Mouse (Mus musculus): ENCODE data around the gene Dcaf10.
"Not testable (repeated sequence)": the region's sequence is repeated elsewhere in the genome, so short reads cannot be mapped to it uniquely, and the experiment has no call there.

Gene Dcaf10

GRCm38 (mm10) chr4:45393658-45394057 is 51.8 kb downstream of the Dcaf10 start:
- no peak for DNase-seq (ENCODE audit: inconsistent ontology term)

DNA sequence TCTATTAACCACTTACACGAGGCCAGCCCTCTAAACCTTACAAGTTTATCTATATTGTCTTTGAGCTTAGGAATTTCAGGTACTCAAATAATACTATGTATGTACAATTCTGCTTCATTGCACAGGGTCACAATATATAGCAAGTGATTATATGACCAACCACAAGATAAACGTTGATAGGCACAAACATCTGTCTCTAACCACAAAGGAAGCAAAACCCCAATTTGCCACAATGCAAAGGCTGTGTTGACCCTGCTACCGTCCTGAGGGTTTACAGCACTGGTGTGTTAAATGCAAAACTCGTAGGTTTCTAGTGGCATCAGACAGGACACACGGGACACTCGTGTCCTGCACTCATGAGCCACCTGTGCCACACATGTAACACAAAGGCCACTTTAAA is 54.3 kb downstream of the Dcaf10 start:
- not testable (repeated sequence) for DNase-seq (ENCODE audit: inconsistent ontology term)

GRCm38 (mm10) chr4:45398315-45398714 is 56.4 kb downstream of the Dcaf10 start:
- not testable (repeated sequence) for DNase-seq (ENCODE audit: inconsistent ontology term)

DNA sequence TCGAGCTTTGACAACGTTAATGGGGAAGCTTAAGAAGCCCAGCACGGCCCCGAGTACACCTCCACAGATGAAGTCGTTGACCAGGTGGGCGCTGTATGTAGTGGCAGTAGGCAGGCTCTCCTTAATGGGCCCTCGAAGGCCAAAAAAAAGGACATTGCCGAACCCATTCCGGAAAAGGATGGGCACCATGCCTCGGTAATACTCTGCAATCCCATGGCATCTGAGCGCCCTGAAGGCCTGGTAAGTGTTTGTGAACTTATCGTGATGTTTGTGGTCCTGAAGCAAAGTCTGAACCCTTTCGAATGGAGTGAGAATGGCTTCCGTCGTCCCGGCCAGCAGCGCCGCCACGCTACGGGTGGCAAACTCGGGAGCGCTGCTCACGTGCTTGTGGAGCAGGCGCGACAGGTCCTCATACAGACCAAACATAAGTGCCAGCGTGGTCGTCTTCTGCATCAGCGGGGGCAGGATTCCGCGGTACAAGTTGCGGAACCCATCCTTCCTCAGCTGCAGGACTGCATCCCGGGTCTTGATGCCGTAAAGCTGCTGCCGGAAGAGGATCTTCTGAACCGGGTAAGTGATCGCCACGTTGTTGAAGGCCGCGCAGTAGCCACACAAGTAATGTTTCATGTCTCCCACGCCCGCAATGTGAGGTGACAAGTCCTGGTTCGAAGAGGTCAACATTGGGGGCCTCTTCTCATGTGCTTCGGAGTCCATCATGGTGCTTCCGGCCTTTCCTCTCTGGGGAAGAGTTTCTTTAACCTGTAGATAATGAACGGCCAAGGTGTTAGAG is 57.7 kb downstream of the Dcaf10 start:
- DNase-seq (ENCODE audit: inconsistent ontology term) = no peak

DNA sequence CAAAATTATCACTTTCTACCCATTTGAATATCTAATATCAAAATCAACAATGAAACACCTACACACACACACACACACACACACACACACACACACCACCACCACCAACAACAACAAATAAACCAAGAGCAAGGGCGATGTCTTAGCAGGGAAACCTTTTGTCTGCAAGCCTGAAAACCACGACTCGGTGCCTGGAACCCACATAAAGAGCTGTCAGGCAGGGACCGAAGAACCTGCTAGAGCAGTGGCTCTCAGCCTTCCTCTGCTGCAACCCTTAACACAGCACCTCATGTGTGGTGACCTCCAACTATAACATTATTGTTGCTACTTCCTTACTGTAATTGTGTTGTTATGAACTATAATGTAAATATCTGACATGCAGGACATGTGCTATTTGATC is 60.4 kb downstream of the Dcaf10 start:
- no peak for DNase-seq (ENCODE audit: inconsistent ontology term)

DNA sequence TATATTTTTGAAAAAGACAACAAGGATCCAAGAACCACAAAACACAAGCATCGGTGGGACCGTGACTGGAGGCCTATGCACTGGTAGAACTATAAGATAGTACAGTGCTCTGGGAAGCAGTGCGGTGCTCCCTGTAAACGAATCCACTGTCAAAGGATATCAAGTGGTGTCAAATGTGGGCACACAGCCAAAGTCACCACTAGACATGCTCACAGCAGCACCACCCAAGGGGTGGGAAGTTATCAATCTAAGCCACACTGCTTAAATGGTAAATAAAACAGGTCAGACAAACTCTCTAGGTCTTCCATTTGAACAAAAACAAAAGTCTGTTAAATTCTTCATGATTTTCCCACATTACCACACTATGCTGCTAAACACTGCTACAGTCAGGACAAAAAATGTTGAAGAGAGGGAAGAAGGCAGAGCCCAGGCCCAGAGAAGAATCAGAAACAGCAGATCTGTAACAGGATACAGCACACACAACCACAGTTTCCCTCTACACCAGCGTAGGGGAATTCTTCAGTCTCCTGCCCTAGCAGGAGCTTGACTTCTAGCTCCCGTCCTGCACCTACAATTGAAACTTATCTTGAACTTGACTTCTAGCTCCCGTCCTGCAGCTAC is 61.1 kb downstream of the Dcaf10 start:
- DNase-seq (ENCODE audit: inconsistent ontology term) = no peak

DNA sequence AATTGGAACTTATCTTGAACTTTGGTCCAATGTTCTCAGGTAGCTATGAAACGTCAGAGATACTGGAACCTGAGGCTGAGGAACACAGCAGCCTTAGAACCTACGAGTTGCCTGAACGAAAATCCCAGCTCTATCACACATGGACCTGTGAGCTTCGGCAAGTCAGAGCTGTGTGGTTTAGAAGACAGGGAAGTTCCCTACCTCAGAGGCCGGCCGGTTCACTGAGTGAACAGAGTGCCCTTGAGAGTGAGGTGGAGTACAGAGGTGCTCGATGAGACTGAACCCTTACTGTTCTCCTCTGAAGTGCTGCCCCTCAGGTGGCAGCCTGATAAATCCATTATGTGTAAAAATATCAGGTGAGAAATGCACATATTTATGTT is 61.6 kb downstream of the Dcaf10 start:
- DNase-seq (ENCODE audit: inconsistent ontology term) = no peak

GRCm38 (mm10) chr4:45404086-45404485 is 62.2 kb downstream of the Dcaf10 start:
- no peak for DNase-seq (ENCODE audit: inconsistent ontology term)

GRCm38 (mm10) chr4:45405315-45405714 is 63.4 kb downstream of the Dcaf10 start:
- DNase-seq (ENCODE audit: inconsistent ontology term) = no peak

DNA sequence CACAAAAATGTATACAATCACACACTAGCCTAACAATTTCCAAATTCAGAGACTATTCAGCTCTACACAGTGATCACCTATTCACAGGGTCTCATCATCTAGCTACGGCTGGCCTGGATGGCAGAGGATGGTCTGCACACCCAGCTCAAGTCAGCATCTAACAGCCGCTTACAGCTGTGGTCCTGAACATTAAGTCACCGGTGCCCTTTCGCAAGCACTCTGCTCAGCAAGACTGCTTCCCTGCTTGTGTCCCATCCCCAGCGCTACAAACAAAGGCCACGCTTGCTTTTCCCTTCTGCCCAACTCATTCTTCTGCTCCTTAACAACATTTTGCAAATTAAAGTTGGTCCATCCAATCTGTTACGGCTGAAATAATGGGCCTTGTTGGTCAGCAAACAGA is 64.5 kb downstream of the Dcaf10 start:
- no peak for DNase-seq (ENCODE audit: inconsistent ontology term)

GRCm38 (mm10) chr4:45407001-45407702 is 65.3 kb downstream of the Dcaf10 start:
- no peak for DNase-seq (ENCODE audit: inconsistent ontology term)

DNA sequence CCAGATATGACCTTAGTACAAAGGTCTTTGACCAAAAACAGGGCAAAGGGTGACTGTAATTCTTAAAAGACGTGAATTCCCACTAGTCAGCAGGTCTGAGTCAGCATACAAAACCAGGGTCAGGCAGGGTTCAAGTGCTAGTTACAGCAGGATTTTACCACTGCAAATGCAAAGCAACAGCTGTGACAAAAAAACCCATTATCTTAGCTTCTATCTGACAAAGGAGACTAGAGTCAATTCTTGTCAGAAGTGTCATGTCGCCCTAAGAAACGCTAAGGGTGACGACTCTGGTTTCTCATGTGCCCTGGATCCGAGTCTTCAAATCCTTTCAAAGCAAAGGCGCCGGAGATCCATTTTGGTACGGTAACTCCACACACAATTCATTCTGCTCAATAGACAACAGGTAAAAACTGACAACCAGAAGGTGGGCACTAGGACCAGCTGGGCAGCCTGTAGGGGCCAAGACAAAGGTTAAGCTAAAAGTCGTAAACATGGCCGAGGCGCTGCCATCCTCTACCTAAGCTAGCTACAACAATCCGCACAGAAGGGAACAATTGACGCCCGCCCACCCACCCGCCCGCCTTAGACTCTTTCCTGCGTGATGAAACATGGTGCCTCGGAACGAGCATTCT is 65.9 kb downstream of the Dcaf10 start:
- DNase-seq (ENCODE audit: inconsistent ontology term) = peak; percentile 26

DNA sequence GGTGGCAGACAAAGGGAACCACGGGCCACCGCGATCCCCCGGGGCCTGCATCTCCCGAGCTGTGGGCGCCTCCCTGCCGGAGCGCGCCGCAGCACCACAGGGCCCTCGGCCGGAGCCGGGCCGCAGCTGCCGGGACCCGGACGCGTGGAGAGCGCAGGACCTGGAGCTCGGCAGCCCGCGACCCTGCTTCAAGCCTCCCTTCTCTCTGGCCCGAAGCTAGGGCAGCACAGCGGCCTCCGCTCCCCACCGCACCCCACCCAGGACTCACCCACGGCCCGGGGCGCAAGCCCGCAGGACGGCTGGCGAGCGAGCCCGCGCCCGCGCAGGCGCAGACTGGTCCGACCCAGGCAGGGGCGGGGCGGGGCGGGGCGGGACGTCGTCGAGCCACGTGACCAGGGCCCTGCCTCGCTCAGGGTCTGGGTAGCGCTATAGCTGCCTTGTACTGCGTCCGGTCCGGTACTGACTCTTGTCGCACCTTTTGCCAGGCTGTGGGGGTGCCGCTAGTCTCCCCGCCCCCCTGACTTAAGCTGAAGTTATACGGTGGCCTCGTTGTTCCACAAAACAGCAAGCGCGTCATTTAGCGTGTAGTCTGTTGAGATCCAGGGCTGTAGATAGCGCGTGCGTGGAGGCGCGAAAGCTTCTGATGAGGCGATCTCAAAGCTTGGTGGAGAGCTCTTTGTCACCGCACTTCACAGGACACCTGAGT is 66.7 kb downstream of the Dcaf10 start, which contains the start of gene Slc25a51:
Slc25a51 (minus strand) TSS at position 340 of the 706 bp plus-strand sequence.
- DNase-seq (ENCODE audit: inconsistent ontology term) = peak; percentile 94

DNA sequence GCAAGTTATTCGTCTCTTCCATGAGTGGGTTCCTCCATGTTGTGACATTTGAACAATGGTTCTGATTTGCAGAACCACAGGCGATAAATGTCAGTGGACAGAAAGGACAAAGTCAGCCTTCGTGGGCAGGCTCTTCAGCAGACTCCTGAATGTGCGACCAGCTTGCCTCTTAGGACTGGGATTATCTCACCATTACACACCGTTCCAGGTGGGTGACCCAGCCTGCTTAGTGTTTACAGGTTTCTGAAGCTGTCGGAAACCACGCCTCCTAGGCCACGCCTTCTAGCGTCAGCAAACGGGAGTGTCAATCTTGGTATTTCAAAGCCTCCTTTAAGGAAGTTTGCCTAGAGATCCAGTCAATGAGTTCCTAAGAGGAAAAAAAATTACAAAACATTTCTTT is 67.4 kb downstream of the Dcaf10 start:
- DNase-seq (ENCODE audit: inconsistent ontology term) = no peak

DNA sequence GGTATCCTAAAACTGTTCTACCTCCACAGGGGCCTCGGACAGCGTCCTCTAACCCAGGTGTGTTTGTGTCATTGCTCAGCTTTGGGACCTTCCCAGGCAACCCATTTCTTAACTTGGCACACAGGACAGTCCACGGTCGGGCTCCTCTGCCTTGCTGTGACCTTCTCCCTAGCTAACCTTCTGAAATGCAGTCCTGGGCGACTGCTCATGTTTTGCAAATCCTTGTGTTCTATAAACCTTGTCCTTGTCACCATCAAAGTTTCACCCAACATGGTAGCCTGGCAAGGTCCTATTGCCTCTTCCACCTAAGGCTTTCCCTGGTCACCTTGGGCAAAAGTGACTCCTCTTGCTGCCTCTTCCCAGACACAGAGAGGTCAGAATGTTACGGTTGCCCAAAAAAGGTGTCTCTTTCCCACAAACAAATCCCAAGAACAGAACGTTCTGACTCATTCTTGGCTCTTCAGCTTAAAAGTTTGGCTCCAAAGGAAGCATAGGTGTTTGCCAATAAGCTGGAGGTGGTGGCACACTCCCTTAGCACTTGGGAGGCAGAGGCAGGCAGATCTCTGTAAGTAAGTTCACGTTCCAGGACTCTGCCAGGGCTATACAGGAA is 69.4 kb downstream of the Dcaf10 start:
- no peak for DNase-seq (ENCODE audit: inconsistent ontology term)

- DNase-seq (ENCODE audit: inconsistent ontology term) = no peak
Measured at GRCm38 (mm10) chr4:45412433-45413192, 70.7 kb downstream of the Dcaf10 start.

DNA sequence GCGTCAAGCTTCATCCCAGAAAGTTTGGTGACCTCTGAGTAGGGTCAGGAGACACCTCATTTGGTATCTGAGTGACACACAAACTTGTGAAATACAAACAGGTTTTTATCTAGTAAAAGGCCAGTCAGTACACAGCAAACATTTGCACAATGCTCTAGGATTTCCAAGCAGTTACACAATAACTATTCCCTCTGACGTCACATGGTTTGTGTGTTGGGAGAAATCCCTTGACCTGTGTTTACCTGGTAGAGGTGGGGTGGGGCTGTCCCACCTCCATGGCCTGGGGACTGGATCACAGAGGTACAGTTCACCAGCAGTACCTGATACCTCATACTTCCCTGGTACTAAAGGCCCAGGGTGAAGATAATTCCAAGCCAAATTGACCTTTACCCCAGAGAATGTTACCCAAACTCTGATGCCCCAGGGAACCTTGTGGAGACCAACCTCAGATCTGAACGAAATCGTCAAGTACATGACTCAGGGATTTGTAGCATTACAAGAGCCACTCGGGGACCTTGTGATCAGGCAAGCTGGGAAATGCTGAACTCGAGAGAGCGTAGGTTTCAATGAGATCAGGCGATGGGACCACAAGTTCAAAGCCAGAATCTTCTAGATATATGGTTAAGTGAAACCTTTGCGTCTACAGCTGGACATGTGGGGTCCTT is 71.9 kb downstream of the Dcaf10 start:
- DNase-seq (ENCODE audit: inconsistent ontology term) = no peak

DNA sequence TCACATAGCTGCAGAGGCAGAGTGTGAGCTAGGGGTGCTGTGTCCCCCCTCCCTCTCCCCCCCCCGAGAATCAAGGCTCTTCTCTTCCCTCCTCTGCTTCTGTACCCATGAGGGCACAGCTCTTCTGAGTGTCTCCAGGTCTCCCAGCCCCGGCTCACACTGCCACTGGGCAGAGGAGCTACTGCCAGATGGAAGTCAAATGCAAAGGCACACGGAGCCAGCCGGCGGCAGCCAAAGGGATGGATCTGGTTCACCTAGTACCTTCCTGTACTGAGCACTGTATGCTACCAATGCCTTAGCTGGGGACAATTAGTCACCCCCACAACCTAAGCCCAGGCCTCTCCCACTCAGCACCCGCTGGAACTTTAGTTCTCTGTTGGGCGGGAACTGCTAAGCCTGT is 74.4 kb downstream of the Dcaf10 start:
- no peak for DNase-seq (ENCODE audit: inconsistent ontology term)

DNA sequence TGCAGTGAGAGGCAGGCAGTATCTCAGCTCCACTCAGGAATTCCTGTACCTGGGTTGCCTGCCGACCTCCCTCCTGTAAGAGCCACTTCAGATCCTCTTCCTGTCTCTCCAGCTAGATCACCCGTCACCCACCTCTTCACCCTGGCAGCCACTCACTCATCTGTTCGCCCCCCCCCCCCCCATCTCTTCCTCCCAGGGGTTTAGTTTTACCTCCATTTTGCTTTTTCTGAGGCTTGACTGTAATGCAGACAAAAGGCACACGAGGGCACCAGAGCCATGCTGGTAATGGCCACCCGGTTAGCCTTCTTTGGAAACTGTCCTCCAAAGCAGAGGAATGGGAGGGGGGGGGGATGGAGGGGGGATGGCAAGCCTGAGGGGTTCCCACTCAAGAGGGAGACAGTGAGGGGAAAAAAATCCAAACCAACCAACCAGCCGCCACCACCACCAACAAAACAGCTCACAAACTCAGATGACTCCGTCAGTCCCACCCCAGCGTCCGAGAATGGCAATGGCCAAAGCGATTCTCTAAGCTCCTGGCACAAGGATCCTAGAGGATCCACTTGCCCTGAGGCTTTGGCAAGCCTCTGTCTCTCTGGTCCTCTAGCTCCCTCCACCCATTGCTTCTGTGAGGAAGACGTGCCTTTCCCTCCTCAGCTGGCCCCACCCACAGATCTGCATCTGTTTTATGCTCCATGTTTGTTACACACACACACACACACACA is 76.5 kb downstream of the Dcaf10 start:
- peak; percentile 58 for DNase-seq (ENCODE audit: inconsistent ontology term)
